Mouse (Mus musculus): Measurements from ENCODE around the gene Hoxd3. TPM values are rescaled to one million over a fixed set of nuclear protein-coding genes. Genes with fewer than 3 reads are reported as not detected.

Gene Hoxd3
- polyA plus RNA-seq, 1 experiment: 0.54 TPM

DNA sequence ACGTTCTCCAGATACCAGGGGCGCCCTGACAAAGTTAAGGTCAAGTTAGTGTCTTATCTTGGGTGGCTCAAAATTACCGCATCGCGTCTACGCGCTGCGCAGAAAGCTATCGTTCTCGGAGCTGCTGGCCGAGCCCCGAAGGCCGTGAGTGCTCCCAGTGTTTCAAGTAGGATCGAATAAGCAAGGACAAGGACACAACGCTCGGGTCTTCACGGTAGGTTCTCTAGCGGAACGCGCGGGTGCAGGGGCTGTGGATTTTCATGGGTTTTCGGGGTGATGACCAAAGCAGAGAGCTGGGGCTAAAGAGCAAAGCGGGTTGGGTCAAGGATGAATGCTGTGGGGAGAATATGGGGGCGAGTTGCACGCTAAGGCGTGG lies 32.1 kb upstream of the Hoxd3 start:
- H3K27ac ChIP-seq (ENCODE audit: control insufficient read depth, insufficient read depth, low read length): no peak overlapping the region
- H3K4me3 ChIP-seq (ENCODE audit: control insufficient read depth, insufficient read depth, low read length): no peak overlapping the region
- DNase-seq: no peak
- peaks cover 35% of the 10 kb centered on the region for H3K27me3 ChIP-seq (ENCODE audit: control insufficient read depth, insufficient read depth, low read length)
- 6% methylated on average over 26 of the region's 26 CpGs for WGBS
- H3K4me1 ChIP-seq (replicated peaks; ENCODE audit: control insufficient read depth, insufficient read depth, low read length): no peaks in the 10 kb centered on the region
- TF ChIP-seq CTCF (IDR thresholded peaks at IDR 0.05; ENCODE audit: borderline replicate concordance, control insufficient read depth, extremely low read depth, insufficient read depth, low read length, poor library complexity) (no peak), POLR2A (IDR thresholded peaks at IDR 0.05; ENCODE audit: control insufficient read depth, extremely low read depth, insufficient read depth, low read length, poor library complexity) (no peak)
- H3K36me3 ChIP-seq (ENCODE audit: control insufficient read depth, insufficient read depth, low read length): no peaks in the 10 kb centered on the region

DNA sequence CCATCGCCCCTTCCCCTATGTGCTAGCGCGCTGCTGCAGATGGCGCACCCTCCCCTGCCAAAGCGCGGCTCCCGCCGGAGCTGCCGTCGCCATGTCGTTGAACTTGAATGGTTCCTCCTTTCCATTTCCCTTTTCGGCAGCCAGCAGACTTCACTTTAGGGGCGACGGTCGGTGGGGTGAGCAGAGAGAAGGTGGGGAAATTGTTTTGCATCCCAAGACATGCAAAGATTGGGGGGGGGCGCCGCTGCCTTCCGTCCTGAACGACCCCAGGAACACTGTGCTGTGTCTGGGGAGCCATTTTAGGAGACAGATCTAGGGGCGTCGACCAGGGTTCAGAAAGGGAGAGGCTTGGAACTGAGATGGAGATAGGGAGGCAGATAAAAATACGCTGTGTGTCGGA lies 31.7 kb upstream of the Hoxd3 start:
- no peak for DNase-seq
- Histone ChIP-seq H3K27me3 (ENCODE audit: control insufficient read depth, insufficient read depth, low read length) (peaks cover 35% of the 10 kb centered on the region), H3K36me3 (ENCODE audit: control insufficient read depth, insufficient read depth, low read length) (no peaks in the 10 kb centered on the region), H3K4me1 (replicated peaks; ENCODE audit: control insufficient read depth, insufficient read depth, low read length) (no peaks in the 10 kb centered on the region), H3K27ac (ENCODE audit: control insufficient read depth, insufficient read depth, low read length) (no peak overlapping the region), H3K4me3 (ENCODE audit: control insufficient read depth, insufficient read depth, low read length) (no peak overlapping the region)
- TF ChIP-seq CTCF (IDR thresholded peaks at IDR 0.05; ENCODE audit: borderline replicate concordance, control insufficient read depth, extremely low read depth, insufficient read depth, low read length, poor library complexity) (no peak), POLR2A (IDR thresholded peaks at IDR 0.05; ENCODE audit: control insufficient read depth, extremely low read depth, insufficient read depth, low read length, poor library complexity) (no peak)
- 4% methylated on average over 23 of the region's 23 CpGs for WGBS

DNA sequence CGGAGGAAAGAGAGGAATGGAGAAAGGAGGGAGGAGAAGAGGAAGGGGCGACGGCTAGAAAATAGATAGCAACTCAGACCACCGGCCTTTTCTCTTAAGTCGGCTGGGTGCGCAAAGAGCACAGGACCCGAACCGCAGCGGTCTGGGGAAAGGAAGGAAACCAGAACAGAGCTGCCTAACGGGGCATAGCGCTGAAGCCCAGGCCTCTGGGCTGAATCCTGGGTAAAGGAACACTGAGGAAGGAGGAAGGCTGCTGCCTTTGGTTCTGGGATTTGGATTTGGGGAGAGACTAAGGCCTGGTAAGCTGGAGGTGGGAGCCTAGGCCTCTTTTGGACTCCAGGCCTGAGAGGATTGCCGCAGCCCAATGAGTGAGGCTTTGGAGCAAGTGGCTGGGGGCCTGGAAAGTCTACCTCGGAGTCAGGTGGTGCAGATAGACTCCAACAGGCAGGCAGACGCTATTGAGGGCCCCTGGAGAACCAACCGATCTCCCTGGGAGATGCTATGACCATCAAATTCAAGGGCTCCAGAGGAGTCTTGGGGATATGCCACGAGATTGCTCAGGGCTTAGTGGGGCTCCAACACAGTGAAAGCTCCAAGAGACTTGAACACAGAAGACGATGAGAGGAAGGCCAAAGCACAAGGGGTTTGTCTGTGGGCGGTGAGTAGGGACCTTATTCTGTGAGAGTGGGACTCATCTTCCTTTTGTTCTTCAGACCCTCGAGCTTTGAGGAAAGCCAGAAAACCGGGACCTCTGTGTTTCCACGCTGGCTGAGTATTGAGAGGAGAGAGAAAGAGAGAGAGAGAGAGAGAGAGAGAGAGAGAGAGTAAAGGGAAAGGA lies 30.9 kb upstream of the Hoxd3 start:
- no peak overlapping the region for H3K4me3 ChIP-seq (ENCODE audit: control insufficient read depth, insufficient read depth, low read length)
- no peak overlapping the region for H3K27ac ChIP-seq (ENCODE audit: control insufficient read depth, insufficient read depth, low read length)
- H3K36me3 ChIP-seq (ENCODE audit: control insufficient read depth, insufficient read depth, low read length): no peaks in the 10 kb centered on the region
- H3K27me3 ChIP-seq (ENCODE audit: control insufficient read depth, insufficient read depth, low read length): peaks cover 28% of the 10 kb centered on the region
- TF ChIP-seq POLR2A (IDR thresholded peaks at IDR 0.05; ENCODE audit: control insufficient read depth, extremely low read depth, insufficient read depth, low read length, poor library complexity): no peak
- TF ChIP-seq CTCF (IDR thresholded peaks at IDR 0.05; ENCODE audit: borderline replicate concordance, control insufficient read depth, extremely low read depth, insufficient read depth, low read length, poor library complexity): no peak
- WGBS: 9% methylated on average over 21 of the region's 21 CpGs
- no peaks in the 10 kb centered on the region for H3K4me1 ChIP-seq (replicated peaks; ENCODE audit: control insufficient read depth, insufficient read depth, low read length)
- no peak for DNase-seq

DNA sequence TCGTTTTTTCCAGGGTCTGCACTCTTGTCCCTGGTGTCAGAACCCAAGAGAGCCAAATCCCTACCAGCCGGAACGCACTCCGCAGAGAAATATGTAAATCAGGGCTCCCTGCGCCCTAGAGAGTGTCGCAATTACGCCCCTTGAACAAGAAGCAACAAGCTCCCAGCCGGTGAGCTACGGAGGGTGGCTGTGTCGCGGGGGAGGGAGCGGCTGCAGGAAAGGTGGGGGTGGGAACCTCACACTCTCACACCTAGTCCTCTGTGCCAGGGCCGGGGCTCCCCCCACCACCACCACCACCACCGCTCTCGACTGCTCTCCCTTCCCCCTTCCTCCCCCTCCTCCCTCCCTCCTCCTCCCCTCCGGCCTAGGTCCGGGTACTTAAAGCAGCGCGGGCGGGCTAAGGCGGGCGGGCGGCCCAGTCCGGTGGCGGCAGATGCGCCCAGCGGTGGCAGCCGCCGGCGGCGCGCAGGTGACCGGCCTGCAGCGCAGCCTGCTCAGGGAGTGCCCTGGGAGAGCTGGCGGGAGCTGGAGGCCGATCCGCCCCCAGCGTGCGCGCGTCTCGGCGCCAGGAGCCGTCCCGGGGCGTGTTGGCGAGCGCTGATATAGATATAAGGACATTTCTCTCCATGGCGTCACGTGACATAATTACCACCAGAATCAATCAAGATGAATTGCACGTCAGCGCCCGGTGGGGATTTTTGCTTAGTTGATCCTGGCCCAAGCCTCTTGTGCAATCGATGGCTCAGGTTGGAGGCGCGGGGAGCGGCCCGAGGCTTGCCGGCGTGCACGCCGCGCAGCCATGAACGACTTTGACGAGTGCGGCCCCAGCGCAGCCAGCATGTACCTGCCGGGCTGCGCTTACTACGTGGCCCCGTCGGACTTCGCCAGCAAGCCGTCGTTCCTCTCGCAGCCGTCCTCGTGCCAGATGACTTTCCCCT lies 29.9 kb upstream of the Hoxd3 start:
- no peaks in the 10 kb centered on the region for H3K36me3 ChIP-seq (ENCODE audit: control insufficient read depth, insufficient read depth, low read length)

DNA sequence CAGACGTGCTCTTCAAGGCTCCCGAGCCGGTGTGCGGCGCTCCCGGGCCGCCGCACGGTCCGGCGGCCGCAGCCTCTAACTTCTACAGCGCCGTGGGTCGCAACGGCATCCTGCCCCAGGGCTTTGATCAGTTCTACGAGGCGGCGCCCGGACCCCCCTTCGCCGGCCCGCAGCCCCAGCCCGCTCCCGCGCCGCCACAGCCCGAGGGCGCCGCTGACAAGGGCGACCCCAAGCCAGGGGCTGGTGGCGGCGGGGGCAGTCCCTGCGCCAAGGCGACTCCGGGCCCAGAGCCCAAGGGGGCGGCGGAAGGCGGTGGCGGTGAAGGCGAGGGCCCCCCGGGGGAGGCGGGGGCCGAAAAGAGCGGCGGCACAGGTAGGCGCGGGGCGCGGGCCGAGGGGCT lies 28.9 kb upstream of the Hoxd3 start:
- DNase-seq: no peak
- WGBS: 9% methylated on average over 45 of the region's 51 CpGs
- Histone ChIP-seq H3K4me1 (replicated peaks; ENCODE audit: control insufficient read depth, insufficient read depth, low read length) (no peaks in the 10 kb centered on the region), H3K27me3 (ENCODE audit: control insufficient read depth, insufficient read depth, low read length) (peaks cover 24% of the 10 kb centered on the region), H3K36me3 (ENCODE audit: control insufficient read depth, insufficient read depth, low read length) (no peaks in the 10 kb centered on the region), H3K4me3 (ENCODE audit: control insufficient read depth, insufficient read depth, low read length) (no peak overlapping the region), H3K27ac (ENCODE audit: control insufficient read depth, insufficient read depth, low read length) (no peak overlapping the region)
- no peak for TF ChIP-seq POLR2A (IDR thresholded peaks at IDR 0.05; ENCODE audit: control insufficient read depth, extremely low read depth, insufficient read depth, low read length, poor library complexity)
- TF ChIP-seq CTCF (IDR thresholded peaks at IDR 0.05; ENCODE audit: borderline replicate concordance, control insufficient read depth, extremely low read depth, insufficient read depth, low read length, poor library complexity): no peak

More for the DNA sequence above, 29.9 kb upstream of the Hoxd3 start:
- no peak overlapping the region for H3K4me3 ChIP-seq (ENCODE audit: control insufficient read depth, insufficient read depth, low read length)
- H3K4me1 ChIP-seq (replicated peaks; ENCODE audit: control insufficient read depth, insufficient read depth, low read length): no peaks in the 10 kb centered on the region
- no peak overlapping the region for H3K27ac ChIP-seq (ENCODE audit: control insufficient read depth, insufficient read depth, low read length)
- WGBS: 6% methylated on average over 76 of the region's 78 CpGs
- no peak for DNase-seq
- H3K27me3 ChIP-seq (ENCODE audit: control insufficient read depth, insufficient read depth, low read length): peaks cover 20% of the 10 kb centered on the region
- TF ChIP-seq POLR2A (IDR thresholded peaks at IDR 0.05; ENCODE audit: control insufficient read depth, extremely low read depth, insufficient read depth, low read length, poor library complexity): no peak
- no peak for TF ChIP-seq CTCF (IDR thresholded peaks at IDR 0.05; ENCODE audit: borderline replicate concordance, control insufficient read depth, extremely low read depth, insufficient read depth, low read length, poor library complexity)

DNA sequence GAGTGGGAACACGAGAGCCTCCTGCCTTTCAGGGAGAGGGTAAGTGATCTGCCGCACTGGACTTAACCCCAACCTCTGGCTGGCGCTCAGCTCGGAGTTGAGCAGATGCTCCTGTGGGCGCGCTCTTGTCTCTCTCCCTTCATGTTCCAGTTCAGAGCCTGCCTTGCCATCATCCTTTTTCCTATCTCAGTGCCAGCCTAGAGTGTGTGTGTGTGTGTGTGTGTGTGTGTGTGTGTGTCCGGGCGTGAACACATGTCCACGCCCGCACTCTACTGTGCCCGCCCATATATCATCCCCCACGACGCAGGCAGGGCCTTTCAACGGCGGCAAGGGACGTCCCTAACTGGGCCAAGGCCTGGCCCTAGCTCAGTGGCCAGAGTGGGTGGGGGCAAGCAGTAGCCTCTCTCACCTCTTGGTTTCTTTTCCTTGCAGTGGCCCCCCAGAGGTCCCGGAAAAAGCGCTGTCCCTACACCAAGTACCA lies 28.2 kb upstream of the Hoxd3 start:
- 7% methylated on average over 18 of the region's 18 CpGs for WGBS
- TF ChIP-seq CTCF (IDR thresholded peaks at IDR 0.05; ENCODE audit: borderline replicate concordance, control insufficient read depth, extremely low read depth, insufficient read depth, low read length, poor library complexity): no peak
- TF ChIP-seq POLR2A (IDR thresholded peaks at IDR 0.05; ENCODE audit: control insufficient read depth, extremely low read depth, insufficient read depth, low read length, poor library complexity): no peak
- Histone ChIP-seq H3K4me3 (ENCODE audit: control insufficient read depth, insufficient read depth, low read length) (no peak overlapping the region), H3K27me3 (ENCODE audit: control insufficient read depth, insufficient read depth, low read length) (peaks cover 25% of the 10 kb centered on the region), H3K4me1 (replicated peaks; ENCODE audit: control insufficient read depth, insufficient read depth, low read length) (no peaks in the 10 kb centered on the region), H3K27ac (ENCODE audit: control insufficient read depth, insufficient read depth, low read length) (no peak overlapping the region), H3K36me3 (ENCODE audit: control insufficient read depth, insufficient read depth, low read length) (no peaks in the 10 kb centered on the region)
- no peak for DNase-seq
